Mouse (Mus musculus): ENCODE data around the gene 4933415A04Rik. TPM values are rescaled to one million over a fixed set of nuclear protein-coding genes. Genes with fewer than 3 reads are reported as not detected.

4933415A04Rik gene
- 0.24 and 0.38 TPM in 2 replicates for polyA plus RNA-seq (2012; rRNA removed)

GRCm38 (mm10) chr11:43586324-43587090, at the start of gene 4933415A04Rik:
TSS of gene 4933415A04Rik (plus strand) at chr11:43587040.
- Histone ChIP-seq H3K4me3 (replicated peaks; ENCODE audit: extremely low read depth, low read depth, low read length) (no peak within 1 kb of the TSS), H3K4me1 (ENCODE audit: control insufficient read depth, insufficient read depth, low read length) (no peaks in the 10 kb centered on the region)
- TF ChIP-seq POLR2A (IDR thresholded peaks at IDR 0.05; ENCODE audit: borderline replicate concordance, extremely low read depth, low read depth, low read length) (no peak), CTCF (IDR thresholded peaks at IDR 0.05; ENCODE audit: insufficient read depth, low read length) (peak; percentile 58)
- peak; percentile 70 for DNase-seq
- WGBS = 60% methylated on average over 7 of the region's 7 CpGs

- no peak overlapping the region for H3K4me3 ChIP-seq (replicated peaks; ENCODE audit: extremely low read depth, low read depth, low read length)
- no peak for DNase-seq
- TF ChIP-seq POLR2A (IDR thresholded peaks at IDR 0.05; ENCODE audit: borderline replicate concordance, extremely low read depth, low read depth, low read length) = no peak
- no peak for TF ChIP-seq CTCF (IDR thresholded peaks at IDR 0.05; ENCODE audit: insufficient read depth, low read length)
- WGBS = 93% methylated on average over 6 of the region's 6 CpGs
- no peaks in the 10 kb centered on the region; the same call in 1 of the 2 replicates for H3K4me1 ChIP-seq (ENCODE audit: control insufficient read depth, insufficient read depth, low read length)
These were observed 49.8 kb upstream of the 4933415A04Rik start for GRCm38 (mm10) chr11:43537074-43537473.

- TF ChIP-seq POLR2A (IDR thresholded peaks at IDR 0.05; ENCODE audit: borderline replicate concordance, extremely low read depth, low read depth, low read length) (no peak), CTCF (IDR thresholded peaks at IDR 0.05; ENCODE audit: insufficient read depth, low read length) (no peak)
- no peaks in the 10 kb centered on the region; the same call in 1 of the 2 replicates for H3K4me1 ChIP-seq (ENCODE audit: control insufficient read depth, insufficient read depth, low read length)
- DNase-seq = no peak
- no peak overlapping the region for H3K4me3 ChIP-seq (replicated peaks; ENCODE audit: extremely low read depth, low read depth, low read length)
- WGBS = 60% methylated on average over 6 of the region's 6 CpGs
These were observed 47.0 kb upstream of the 4933415A04Rik start for GRCm38 (mm10) chr11:43539863-43540262.

GRCm38 (mm10) chr11:43543711-43544466, 43.0 kb upstream of the 4933415A04Rik start:
- TF ChIP-seq CTCF (IDR thresholded peaks at IDR 0.05; ENCODE audit: insufficient read depth, low read length) (no peak), POLR2A (IDR thresholded peaks at IDR 0.05; ENCODE audit: borderline replicate concordance, extremely low read depth, low read depth, low read length) (no peak)
- Histone ChIP-seq H3K4me3 (replicated peaks; ENCODE audit: extremely low read depth, low read depth, low read length) (no peak overlapping the region), H3K4me1 (ENCODE audit: control insufficient read depth, insufficient read depth, low read length) (peaks cover 8% of the 10 kb centered on the region)
- 66% methylated on average over 15 of the region's 15 CpGs for WGBS
- no peak for DNase-seq

- Histone ChIP-seq H3K4me3 (replicated peaks; ENCODE audit: extremely low read depth, low read depth, low read length) (no peak overlapping the region), H3K4me1 (ENCODE audit: control insufficient read depth, insufficient read depth, low read length) (peaks cover 16% of the 10 kb centered on the region)
- WGBS = 66% methylated on average over 7 of the region's 7 CpGs
- no peak for DNase-seq
- TF ChIP-seq CTCF (IDR thresholded peaks at IDR 0.05; ENCODE audit: insufficient read depth, low read length) (no peak), POLR2A (IDR thresholded peaks at IDR 0.05; ENCODE audit: borderline replicate concordance, extremely low read depth, low read depth, low read length) (no peak)
These were observed 42.0 kb upstream of the 4933415A04Rik start for GRCm38 (mm10) chr11:43544819-43545218.

GRCm38 (mm10) chr11:43545873-43546475, 40.9 kb upstream of the 4933415A04Rik start:
- no peak for TF ChIP-seq CTCF (IDR thresholded peaks at IDR 0.05; ENCODE audit: insufficient read depth, low read length)
- TF ChIP-seq POLR2A (IDR thresholded peaks at IDR 0.05; ENCODE audit: borderline replicate concordance, extremely low read depth, low read depth, low read length) = no peak
- Histone ChIP-seq H3K4me3 (replicated peaks; ENCODE audit: extremely low read depth, low read depth, low read length) (no peak overlapping the region), H3K4me1 (ENCODE audit: control insufficient read depth, insufficient read depth, low read length) (peaks cover 16% of the 10 kb centered on the region)
- DNase-seq = no peak
- 52% methylated on average over 16 of the region's 16 CpGs for WGBS

GRCm38 (mm10) chr11:43546678-43547077, 40.2 kb upstream of the 4933415A04Rik start:
- TF ChIP-seq CTCF (IDR thresholded peaks at IDR 0.05; ENCODE audit: insufficient read depth, low read length) (no peak), POLR2A (IDR thresholded peaks at IDR 0.05; ENCODE audit: borderline replicate concordance, extremely low read depth, low read depth, low read length) (no peak)
- 70% methylated on average over 4 of the region's 4 CpGs for WGBS
- Histone ChIP-seq H3K4me1 (ENCODE audit: control insufficient read depth, insufficient read depth, low read length) (peaks cover 16% of the 10 kb centered on the region), H3K4me3 (replicated peaks; ENCODE audit: extremely low read depth, low read depth, low read length) (no peak overlapping the region)
- no peak for DNase-seq

GRCm38 (mm10) chr11:43548148-43548547, 38.7 kb upstream of the 4933415A04Rik start:
- H3K4me3 ChIP-seq (replicated peaks; ENCODE audit: extremely low read depth, low read depth, low read length) = no peak overlapping the region
- no peak for TF ChIP-seq CTCF (IDR thresholded peaks at IDR 0.05; ENCODE audit: insufficient read depth, low read length)
- TF ChIP-seq POLR2A (IDR thresholded peaks at IDR 0.05; ENCODE audit: borderline replicate concordance, extremely low read depth, low read depth, low read length) = no peak
- peaks cover 16% of the 10 kb centered on the region for H3K4me1 ChIP-seq (ENCODE audit: control insufficient read depth, insufficient read depth, low read length)
- WGBS = 22% methylated on average over 7 of the region's 7 CpGs
- DNase-seq = peak; percentile 23

GRCm38 (mm10) chr11:43548657-43549435, 38.0 kb upstream of the 4933415A04Rik start:
- Histone ChIP-seq H3K4me3 (replicated peaks; ENCODE audit: extremely low read depth, low read depth, low read length) (no peak overlapping the region), H3K4me1 (ENCODE audit: control insufficient read depth, insufficient read depth, low read length) (peaks cover 16% of the 10 kb centered on the region)
- TF ChIP-seq POLR2A (IDR thresholded peaks at IDR 0.05; ENCODE audit: borderline replicate concordance, extremely low read depth, low read depth, low read length) = no peak
- TF ChIP-seq CTCF (IDR thresholded peaks at IDR 0.05; ENCODE audit: insufficient read depth, low read length) = no peak
- DNase-seq = no peak
- 33% methylated on average over 12 of the region's 12 CpGs for WGBS
